Mouse (Mus musculus) liver, embryonic 12.5 days (tissue): ENCODE results near the gene Map1lc3b. TPM values are rescaled to one million over a fixed set of nuclear protein-coding genes. Genes with fewer than 3 reads are reported as not detected.

Experiments
- polyA plus RNA-seq: library from polyadenylated mRNA; unstranded; fragments of >200 nt; fragmentation: Nextera tagmentation; extraction: Ambion mirVana; gene quantifications from 2 replicates; pipeline ENCODE4 v1.2.1, GENCODE M21; 2016

Gene Map1lc3b
- polyA plus RNA-seq, 1 experiment from 2014 or later, result 137 TPM

Other genes starting within 250 kb of the Map1lc3b start
- not detected in 2 replicates for gene 1700018B08Rik, start 46.0 kb upstream of the Map1lc3b start, polyA plus RNA-seq
- 19.6 and 19.8 TPM in 2 replicates for gene Fbxo31, start 11.6 kb upstream of the Map1lc3b start, polyA plus RNA-seq
- 2.8 and 2.9 TPM in 2 replicates for gene Zcchc14, start 62.5 kb downstream of the Map1lc3b start, polyA plus RNA-seq
- gene Jph3, start 139.3 kb downstream of the Map1lc3b start, polyA plus RNA-seq, result 0.13 and 0.24 TPM in 2 replicates
- gene Klhdc4, start 239.2 kb downstream of the Map1lc3b start, polyA plus RNA-seq, result 34.1 and 36.2 TPM in 2 replicates